8 mouse cellular contexts compared by ENCODE assay signal in genomic region chr19:47730691-47731070, GRCm38 (mm10). TPM values are rescaled to one million over a fixed set of nuclear protein-coding genes. Genes with fewer than 3 reads are reported as not detected.
DNase-seq lines count a peak whose midpoint lies in the region; ATAC-seq lines count a peak whose summit lies in the region.

No protein-coding gene starts in this region.

- peak overlapping the region; percentile 78 for H3K9ac ChIP-seq in intestine, embryonic 14.5 days (ENCODE audit: low read length)
- H3K9ac ChIP-seq in limb, embryonic 12.5 days (replicated peaks), result peak overlapping the region; percentile 79
- H3K9ac ChIP-seq in midbrain, embryonic 13.5 days (replicated peaks), result peak overlapping the region; percentile 62

- peak; percentile 84 for ATAC-seq in intestine, embryonic 14.5 days (replicated peaks; ENCODE audit: low FRiP score, low TSS enrichment, low read depth)
- peak; percentile 81 for ATAC-seq in limb, embryonic 12.5 days (ENCODE audit: insufficient number of reproducible peaks, insufficient read depth, low FRiP score, low TSS enrichment, low read depth)
- ATAC-seq in midbrain, embryonic 13.5 days, result peak; percentile 77

- no peaks in the 10 kb centered on the region for H3K9me3 ChIP-seq in intestine, embryonic 14.5 days (ENCODE audit: control insufficient read depth, low read length)
- H3K9me3 ChIP-seq in limb, embryonic 12.5 days, result no peaks in the 10 kb centered on the region
- H3K9me3 ChIP-seq in midbrain, embryonic 13.5 days, result no peaks in the 10 kb centered on the region

- peak overlapping the region; percentile 53 for H3K4me3 ChIP-seq in intestine, embryonic 14.5 days (ENCODE audit: low read depth, low read length)
- peak overlapping the region; percentile 74 for H3K4me3 ChIP-seq in limb, embryonic 12.5 days (replicated peaks)
- peak overlapping the region; percentile 75 for H3K4me3 ChIP-seq in midbrain, embryonic 13.5 days (replicated peaks)

- under 1% methylated on average over 12 of the region's 12 CpGs for WGBS in intestine, embryonic 14.5 days
- under 1% methylated on average over 12 of the region's 12 CpGs for WGBS in limb, embryonic 12.5 days
- under 1% methylated on average over 12 of the region's 12 CpGs for WGBS in midbrain, embryonic 13.5 days

- H3K4me2 ChIP-seq in intestine, embryonic 14.5 days (ENCODE audit: low read length), result peak overlapping the region; percentile 68
- peak overlapping the region; percentile 69 for H3K4me2 ChIP-seq in limb, embryonic 12.5 days
- peak overlapping the region; percentile 72 for H3K4me2 ChIP-seq in midbrain, embryonic 13.5 days (replicated peaks)

- H3K36me3 ChIP-seq in intestine, embryonic 14.5 days (ENCODE audit: control insufficient read depth, insufficient read depth, low read length), result peaks cover 32% of the 10 kb centered on the region
- H3K36me3 ChIP-seq in limb, embryonic 12.5 days, result peaks cover 31% of the 10 kb centered on the region
- peaks cover 27% of the 10 kb centered on the region for H3K36me3 ChIP-seq in midbrain, embryonic 13.5 days

- peak overlapping the region; percentile 99 for H3K27ac ChIP-seq in intestine, embryonic 14.5 days (ENCODE audit: low read depth)
- peak overlapping the region; percentile 98 for H3K27ac ChIP-seq in limb, embryonic 12.5 days
- H3K27ac ChIP-seq in midbrain, embryonic 13.5 days, result peak overlapping the region; percentile 90

- peaks cover 14% of the 10 kb centered on the region for H3K4me1 ChIP-seq in intestine, embryonic 14.5 days (replicated peaks; ENCODE audit: control insufficient read depth, insufficient read depth, low read length)
- H3K4me1 ChIP-seq in limb, embryonic 12.5 days (replicated peaks), result peaks cover 21% of the 10 kb centered on the region
- peaks cover 15% of the 10 kb centered on the region for H3K4me1 ChIP-seq in midbrain, embryonic 13.5 days (replicated peaks)

- H3K27me3 ChIP-seq in intestine, embryonic 14.5 days (replicated peaks; ENCODE audit: control insufficient read depth, insufficient read depth, low read length), result no peaks in the 10 kb centered on the region
- no peaks in the 10 kb centered on the region for H3K27me3 ChIP-seq in limb, embryonic 12.5 days
- H3K27me3 ChIP-seq in midbrain, embryonic 13.5 days, result no peaks in the 10 kb centered on the region

- intact Hi-C loops in gastrocnemius, postnatal 14 days (cut with DNase I; ENCODE audit: low total_unique reads), result no loop called here

- peak; percentile 43 for DNase-seq in kidney, adult 11 months
- DNase-seq in kidney, adult 18-20 months, result no peak
- peak; percentile 89 for DNase-seq in embryo, embryonic 10.5 days (ENCODE audit: low spot score)
- peak; percentile 73 for DNase-seq in gastrocnemius, postnatal 14 days
- DNase-seq in intestine, embryonic 14.5 days (ENCODE audit: low spot score), result peak; percentile 92
- peak; percentile 44 for DNase-seq in spleen, adult 12 weeks (ENCODE audit: low spot score)

RNA-seq across cellular contexts. Expression of gene Sfr1, which starts 0.8 kb away (rescaled TPM):
- 10 to 100 TPM; 75.8 to 80.2 TPM for total RNA-seq in gastrocnemius, postnatal 14 days (2021)
- polyA plus RNA-seq in intestine, embryonic 14.5 days (2014; fragmentation: Nextera tagmentation; extraction: Ambion mirVana), result 274 and 292 TPM in 2 replicates
- polyA plus RNA-seq in limb, embryonic 12.5 days (2016; fragmentation: Nextera tagmentation; extraction: Ambion mirVana), result 273 and 307 TPM in 2 replicates
- 185 and 189 TPM in 2 replicates for polyA plus RNA-seq in midbrain, embryonic 13.5 days (2015; fragmentation: Nextera tagmentation; extraction: Ambion mirVana)

RNA-seq across cellular contexts. Expression of gene Col17a1, which starts 38.8 kb away (rescaled TPM):
- under 1 TPM; 0.31 to 0.33 TPM for total RNA-seq in gastrocnemius, postnatal 14 days (2021)
- 0.67 and 1.1 TPM in 2 replicates for polyA plus RNA-seq in intestine, embryonic 14.5 days (2014; fragmentation: Nextera tagmentation; extraction: Ambion mirVana)
- polyA plus RNA-seq in limb, embryonic 12.5 days (2016; fragmentation: Nextera tagmentation; extraction: Ambion mirVana), result 9.1 and 9.3 TPM in 2 replicates
- polyA plus RNA-seq in midbrain, embryonic 13.5 days (2015; fragmentation: Nextera tagmentation; extraction: Ambion mirVana), result 0.12 and 0.13 TPM in 2 replicates
